Mouse (Mus musculus) megakaryocyte, embryonic 14.5 days (primary cell): ENCODE results near the gene Cdc14a.

Experiments used
- FLI1 ChIP-seq: IDR thresholded peaks from 2 replicates; pipeline ENCODE4 v1.6.1; 2012; ENCODE audit warnings: low read length, inconsistent platforms, mixed read lengths
- GATA1 ChIP-seq: IDR thresholded peaks from 3 replicates; pipeline ENCODE4 v1.6.1; 2012; ENCODE audit warnings: mixed read lengths, low read length, inconsistent platforms, borderline replicate concordance

DNA sequence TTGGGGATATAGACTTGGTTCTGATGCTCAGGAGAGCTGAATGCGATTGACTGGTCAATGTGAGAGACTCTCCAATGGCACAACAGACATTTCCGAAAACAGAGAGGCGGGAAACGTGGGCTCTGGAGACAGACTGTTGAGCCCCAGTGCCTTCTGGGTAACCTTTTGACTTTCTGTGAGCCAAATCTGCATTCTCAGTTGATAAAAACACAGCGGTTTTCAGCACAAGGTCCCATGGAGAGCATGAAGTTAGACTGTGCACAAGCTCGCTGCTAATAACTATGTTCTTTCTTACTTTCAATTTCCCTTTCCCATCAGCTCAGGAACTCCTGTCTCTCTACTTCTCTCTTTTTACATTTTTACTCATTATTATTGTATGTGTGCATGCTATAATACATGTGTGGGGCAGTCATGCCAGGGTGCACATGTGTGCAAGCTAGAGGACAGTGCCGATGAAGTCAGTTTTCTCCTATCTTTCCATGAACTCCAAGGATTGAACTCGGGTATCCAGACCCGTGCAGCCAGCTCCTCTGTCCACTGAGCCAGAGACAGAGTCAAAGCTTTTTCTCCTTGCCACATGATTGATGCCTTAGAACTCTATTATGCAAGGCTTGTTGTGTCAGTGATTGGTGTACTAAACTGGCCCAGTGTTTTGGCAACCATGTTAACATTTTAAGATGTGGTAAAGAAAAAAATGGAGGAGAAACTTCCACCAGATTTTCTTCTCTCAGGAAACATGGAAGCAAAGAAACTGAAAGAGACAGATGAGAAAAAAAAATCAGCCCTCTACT, 13.2 kb upstream of the Cdc14a start:
- TF ChIP-seq GATA1 (no peak), FLI1 (no peak)
